Mouse (Mus musculus) stomach, postnatal 0 days (tissue): Measurements from ENCODE around the gene Pkd1. TPM values are rescaled to one million over a fixed set of nuclear protein-coding genes. Genes with fewer than 3 reads are reported as not detected.

Experiments used
- ATAC-seq: fragments of 200-750 bp; cut with Nextera tagmentation; 2 replicates; pipeline ENCODE4 v1.8.0; 2017; ENCODE audit not compliant: low FRiP score, low TSS enrichment
- DNase-seq: peaks from one replicate; pipeline ENCODE4 v3.0.0-alpha.2; 2016; ENCODE audit warnings: low spot score
- H3K27ac ChIP-seq: fragments of 300-500 bp; sonication (generic); replicated peaks from 2 replicates; pipeline ENCODE4 v1.5.1; 2014; ENCODE audit warnings: mild to moderate bottlenecking, control low read depth
- H3K27me3 ChIP-seq: fragments of 300-500 bp; sonication (generic); 2 replicates; pipeline ENCODE4 v1.6.1; 2014; ENCODE audit warnings: low read length; ENCODE audit not compliant: control insufficient read depth, insufficient read depth
- H3K36me3 ChIP-seq: fragments of 300-500 bp; sonication (generic); 2 replicates; pipeline ENCODE4 v1.6.1; 2014; ENCODE audit warnings: low read length, mixed read lengths; ENCODE audit not compliant: control insufficient read depth, insufficient read depth
- H3K4me1 ChIP-seq: fragments of 300-500 bp; sonication (generic); replicated peaks from 2 replicates; pipeline ENCODE4 v1.6.1; 2014; ENCODE audit warnings: antibody characterized with exemption; ENCODE audit not compliant: control insufficient read depth, insufficient read depth
- H3K4me2 ChIP-seq: fragments of 300-500 bp; sonication (generic); replicated peaks from 2 replicates; pipeline ENCODE4 v1.6.1; 2014; ENCODE audit warnings: low read depth, mild to moderate bottlenecking, control low read depth, moderate library complexity
- H3K4me3 ChIP-seq: fragments of 300-500 bp; sonication (generic); 2 replicates; pipeline ENCODE4 v1.5.1; 2014; ENCODE audit warnings: low read depth, low read length, control low read depth
- H3K9ac ChIP-seq: fragments of 300-500 bp; sonication (generic); 2 replicates; pipeline ENCODE4 v1.6.1; 2014; ENCODE audit warnings: mild to moderate bottlenecking, low read length, control low read depth, mixed read lengths
- H3K9me3 ChIP-seq: fragments of 300-500 bp; sonication (generic); 2 replicates; pipeline ENCODE4 v1.6.1; 2016; ENCODE audit warnings: low read length; ENCODE audit not compliant: control insufficient read depth
- CTCF ChIP-seq: IDR thresholded peaks from 2 replicates; pipeline ENCODE4 v1.5.1; 2016; ENCODE audit warnings: antibody characterized with exemption, low read depth, mild to moderate bottlenecking, moderate library complexity
- EP300 ChIP-seq: optimal IDR thresholded peaks from 2 replicates; pipeline ENCODE3; 2016; ENCODE audit warnings: antibody characterized with exemption
- WGBS: fragments of 180-500 bp; shearing (Covaris S2); extraction: QIAGEN DNeasy Blood & Tissue Kit; methylation state at CpG from one replicate; pipeline ENCODE4 v1.1.7; 2014; 5-methylcytosine and 5-hydroxymethylcytosine counted together
- polyA plus RNA-seq: library from polyadenylated mRNA; unstranded; fragments of >200 nt; fragmentation: Nextera tagmentation; extraction: Ambion mirVana; gene quantifications from 2 replicates; pipeline ENCODE4 v1.2.1, GENCODE M21; 2015

Pkd1 gene
- polyA plus RNA-seq, result 10.9 and 12.3 TPM in 2 replicates

GRCm38 (mm10) chr17:24549618-24550415 lies at the start of gene Pkd1:
Gene Pkd1, plus strand, starts transcription at chr17:24549834.
- Histone ChIP-seq H3K4me1 (no peaks in the 10 kb centered on the region), H3K9me3 (no peaks in the 10 kb centered on the region), H3K36me3 (no peaks in the 10 kb centered on the region), H3K27me3 (no peaks in the 10 kb centered on the region), H3K27ac (peak within 1 kb of the TSS; percentile 99), H3K4me2 (peak within 1 kb of the TSS; percentile 80), H3K9ac (peak within 1 kb of the TSS; percentile 93), H3K4me3 (peak within 1 kb of the TSS; percentile 94)
- DNase-seq (peak; percentile 100), ATAC-seq (peak; percentile 96)
- no peak for TF ChIP-seq EP300
- no peak for TF ChIP-seq CTCF
- under 1% methylated on average over 56 of the region's 72 CpGs for WGBS

GRCm38 (mm10) chr17:24502208-24502607 lies 47.4 kb upstream of the Pkd1 start:
- ATAC-seq (no peak), DNase-seq (no peak)
- H3K27ac ChIP-seq, result no peak overlapping the region
- no peaks in the 10 kb centered on the region for H3K27me3 ChIP-seq
- H3K36me3 ChIP-seq, result no peaks in the 10 kb centered on the region
- H3K9me3 ChIP-seq, result no peaks in the 10 kb centered on the region
- no peak overlapping the region for H3K4me3 ChIP-seq
- no peak overlapping the region for H3K4me2 ChIP-seq
- TF ChIP-seq CTCF, result peak; percentile 49
- TF ChIP-seq EP300, result no peak
- 50% methylated on average over 11 of the region's 11 CpGs for WGBS
- H3K9ac ChIP-seq, result no peak overlapping the region
- no peaks in the 10 kb centered on the region; the same call in 1 of the 2 replicates for H3K4me1 ChIP-seq

- Histone ChIP-seq H3K4me2 (no peak overlapping the region), H3K4me1 (no peaks in the 10 kb centered on the region; the same call in 1 of the 2 replicates), H3K9ac (no peak overlapping the region), H3K36me3 (peaks cover 4% of the 10 kb centered on the region), H3K27ac (no peak overlapping the region), H3K9me3 (no peaks in the 10 kb centered on the region), H3K4me3 (no peak overlapping the region), H3K27me3 (no peaks in the 10 kb centered on the region)
- 88% methylated on average over 10 of the region's 10 CpGs for WGBS
- no peak for ATAC-seq
- DNase-seq, result no peak
- TF ChIP-seq EP300 (no peak), CTCF (no peak)
Observed at GRCm38 (mm10) chr17:24504085-24504484, 45.5 kb upstream of the Pkd1 start.

- Histone ChIP-seq H3K9me3 (no peaks in the 10 kb centered on the region), H3K9ac (no peak overlapping the region), H3K4me2 (no peak overlapping the region), H3K27ac (no peak overlapping the region), H3K4me3 (no peak overlapping the region), H3K4me1 (no peaks in the 10 kb centered on the region; the same call in 1 of the 2 replicates), H3K36me3 (peaks cover 16% of the 10 kb centered on the region), H3K27me3 (no peaks in the 10 kb centered on the region)
- no peak for ATAC-seq
- 93% methylated on average over 30 of the region's 30 CpGs for WGBS
- DNase-seq, result no peak
- TF ChIP-seq CTCF, result no peak
- TF ChIP-seq EP300, result no peak
Observed at GRCm38 (mm10) chr17:24505286-24505955, 44.2 kb upstream of the Pkd1 start.

GRCm38 (mm10) chr17:24506332-24507070 lies 43.1 kb upstream of the Pkd1 start:
- 44% methylated on average over 36 of the region's 36 CpGs for WGBS
- H3K36me3 ChIP-seq, result peaks cover 25% of the 10 kb centered on the region
- H3K9ac ChIP-seq, result no peak overlapping the region
- DNase-seq (peak; percentile 33), ATAC-seq (no peak)
- no peak overlapping the region for H3K27ac ChIP-seq
- H3K9me3 ChIP-seq, result no peaks in the 10 kb centered on the region
- no peak overlapping the region; the same call in 1 of the 2 replicates for H3K4me2 ChIP-seq
- H3K4me3 ChIP-seq, result no peak overlapping the region
- no peaks in the 10 kb centered on the region; the same call in 1 of the 2 replicates for H3K4me1 ChIP-seq
- no peaks in the 10 kb centered on the region for H3K27me3 ChIP-seq
- no peak for TF ChIP-seq CTCF
- no peak for TF ChIP-seq EP300
